Mouse (Mus musculus) MEL (cell line): ENCODE results near the gene Mob3b. TPM values are rescaled to one million over a fixed set of nuclear protein-coding genes. Genes with fewer than 3 reads are reported as not detected.

Source experiments
- DNase-seq: peaks from one replicate; pipeline ENCODE4 v3.0.0; 2011; ENCODE audit warnings: low read depth, low spot score
- H3K27ac ChIP-seq: 2 replicates; pipeline ENCODE4 v1.5.1; 2012; ENCODE audit warnings: low read depth, mild to moderate bottlenecking, control low read depth, low read length, moderate library complexity; ENCODE audit not compliant: control insufficient read depth
- H3K27me3 ChIP-seq, 2 experiments: fragments of 150-350 bp in 1 of 2; sonication (generic) in 1 of 2; 2 replicates each; pipeline ENCODE4 v1.6.1; 2012; ENCODE audit warnings: low read length in 2 of 2, mild to moderate bottlenecking in 2 of 2, improper control_type of control experiment in 1 of 2, moderate library complexity in 1 of 2; ENCODE audit not compliant: insufficient read depth in 2 of 2, control insufficient read depth in 1 of 2
- H3K36me3 ChIP-seq, 2 experiments: 2 replicates each; pipeline ENCODE4 v1.6.1; 2012 to 2014; ENCODE audit warnings: low read length in 2 of 2, improper control_type of control experiment in 1 of 2, inconsistent platforms in 1 of 2, mild to moderate bottlenecking in 1 of 2; ENCODE audit not compliant: insufficient read depth in 2 of 2, control insufficient read depth in 1 of 2
- H3K4me1 ChIP-seq, 2 experiments: fragments of 150-350 bp in 1 of 2; sonication (generic) in 1 of 2; 2 replicates each; pipeline ENCODE4 v1.6.1; 2012; ENCODE audit warnings: low read length in 2 of 2, improper control_type of control experiment in 1 of 2, mild to moderate bottlenecking in 1 of 2; ENCODE audit not compliant: insufficient read depth in 2 of 2, control insufficient read depth in 1 of 2
- H3K4me3 ChIP-seq, 2 experiments: fragments of 150-350 bp in 1 of 2; sonication (generic) in 1 of 2; 2 replicates each; pipeline ENCODE4 v1.5.1; 2012; ENCODE audit warnings: low read depth in 2 of 2, low read length in 2 of 2, mild to moderate bottlenecking in 2 of 2, moderate library complexity in 2 of 2, control low read depth in 1 of 2, improper control_type of control experiment in 1 of 2; ENCODE audit not compliant: control insufficient read depth in 1 of 2, insufficient read depth in 1 of 2
- H3K79me2 ChIP-seq: 2 replicates; pipeline ENCODE4 v1.6.1; 2012; ENCODE audit warnings: mild to moderate bottlenecking, low read length, moderate library complexity; ENCODE audit not compliant: control insufficient read depth, poor library complexity, insufficient read depth
- H3K9ac ChIP-seq: 2 replicates; pipeline ENCODE4 v1.6.1; 2012; ENCODE audit warnings: low read depth, mild to moderate bottlenecking, control low read depth, low read length, moderate library complexity; ENCODE audit not compliant: control insufficient read depth, poor library complexity, severe bottlenecking
- H3K9me3 ChIP-seq: fragments of 150-350 bp; sonication (generic); replicated peaks from 2 replicates; pipeline ENCODE4 v1.6.1; 2012; ENCODE audit warnings: mild to moderate bottlenecking, low read length, improper control_type of control experiment, moderate library complexity; ENCODE audit not compliant: insufficient read depth
- BHLHE40 ChIP-seq: IDR thresholded peaks from 2 replicates; pipeline ENCODE4 v1.6.1; 2012; ENCODE audit warnings: low read depth, mild to moderate bottlenecking, inconsistent platforms, low read length, improper control_type of control experiment, borderline replicate concordance
- CTCF ChIP-seq, 3 experiments: IDR thresholded peaks in 2 of 3; conservative IDR thresholded peaks in 1 of 3; 2 replicates each; pipeline ENCODE4 v1.5.1; 2011 to 2012; ENCODE audit warnings: low read length in 3 of 3, low read depth in 2 of 3, mild to moderate bottlenecking in 2 of 3, improper control_type of control experiment in 1 of 3, inconsistent platforms in 1 of 3, mixed read lengths in 1 of 3, moderate library complexity in 1 of 3; ENCODE audit not compliant: control insufficient read depth in 1 of 3, insufficient read depth in 1 of 3, poor library complexity in 1 of 3, severe bottlenecking in 1 of 3
- E2F4 ChIP-seq: IDR thresholded peaks from 2 replicates; pipeline ENCODE4 v1.6.1; 2011; ENCODE audit warnings: low read depth, low read length, improper control_type of control experiment, borderline replicate concordance
- EP300 ChIP-seq, 2 experiments: IDR thresholded peaks; 2 replicates each; pipeline ENCODE4 v1.6.1; 2011; ENCODE audit warnings: improper control_type of control experiment in 2 of 2, low read length in 2 of 2, low read depth in 1 of 2, mild to moderate bottlenecking in 1 of 2
- GATA1 ChIP-seq: IDR thresholded peaks from 2 replicates; pipeline ENCODE4 v1.6.1; 2011; ENCODE audit warnings: low read depth, low read length, improper control_type of control experiment
- KAT2A ChIP-seq: conservative IDR thresholded peaks from 2 replicates; pipeline ENCODE4 v1.6.1; 2012; ENCODE audit warnings: low read depth, low read length, improper control_type of control experiment, inconsistent platforms
- MAZ ChIP-seq: IDR thresholded peaks from 2 replicates; pipeline ENCODE4 v1.6.1; 2012; ENCODE audit warnings: low read depth, mild to moderate bottlenecking, inconsistent platforms, low read length, improper control_type of control experiment
- MEF2A ChIP-seq: IDR thresholded peaks from 2 replicates; pipeline ENCODE4 v1.6.1; 2014; ENCODE audit warnings: low read depth, mild to moderate bottlenecking, inconsistent platforms, low read length, improper control_type of control experiment; ENCODE audit not compliant: poor library complexity, insufficient replicate concordance, severe bottlenecking; ENCODE audit errors: extremely low read depth
- MYB ChIP-seq: IDR thresholded peaks from 2 replicates; pipeline ENCODE4 v1.6.1; 2011; ENCODE audit warnings: mild to moderate bottlenecking, low read depth, low read length, improper control_type of control experiment
- NRF1 ChIP-seq: IDR thresholded peaks from 2 replicates; pipeline ENCODE4 v1.6.1; 2014; ENCODE audit warnings: low read depth, mild to moderate bottlenecking, inconsistent platforms, low read length, improper control_type of control experiment, moderate library complexity; ENCODE audit not compliant: poor library complexity, insufficient read depth, severe bottlenecking
- POLR2A ChIP-seq, 2 experiments: IDR thresholded peaks; 2 replicates each; pipeline ENCODE4 v1.6.1; 2011 to 2012; ENCODE audit warnings: low read length in 2 of 2, mild to moderate bottlenecking in 2 of 2, control low read depth in 1 of 2, improper control_type of control experiment in 1 of 2, low read depth in 1 of 2, moderate library complexity in 1 of 2; ENCODE audit not compliant: control insufficient read depth in 1 of 2, insufficient read depth in 1 of 2, poor library complexity in 1 of 2
- RCOR1 ChIP-seq: IDR thresholded peaks from 2 replicates; pipeline ENCODE4 v1.6.1; 2012; ENCODE audit warnings: low read depth, mild to moderate bottlenecking, inconsistent platforms, low read length, improper control_type of control experiment
- UBTF ChIP-seq: IDR thresholded peaks from 2 replicates; pipeline ENCODE4 v1.6.1; 2012; ENCODE audit warnings: low read depth, mild to moderate bottlenecking, inconsistent platforms, low read length, improper control_type of control experiment, moderate library complexity, borderline replicate concordance; ENCODE audit not compliant: insufficient read depth
- USF1 ChIP-seq: IDR thresholded peaks from 2 replicates; pipeline ENCODE4 v1.6.1; 2014; ENCODE audit warnings: low read depth, mild to moderate bottlenecking, inconsistent platforms, low read length, improper control_type of control experiment, moderate library complexity
- ZC3H11A ChIP-seq: IDR thresholded peaks from 2 replicates; pipeline ENCODE4 v1.6.1; 2012; ENCODE audit warnings: low read depth, mild to moderate bottlenecking, inconsistent platforms, low read length, improper control_type of control experiment
- ZNF384 ChIP-seq: IDR thresholded peaks from 2 replicates; pipeline ENCODE4 v1.6.1; 2012; ENCODE audit warnings: low read depth, mild to moderate bottlenecking, inconsistent platforms, low read length, improper control_type of control experiment
- polyA plus RNA-seq, 2 experiments: library from polyadenylated mRNA; stranded (reverse) in 1 of 2; unstranded in 1 of 2; fragments of >175 nt in 1 of 2; fragments of >200 nt in 1 of 2; gene quantifications; 2 replicates each; pipeline versions ENCODE4 v1.2.1 to v1.2.4; 2012; ENCODE audit warnings: low replicate concordance in 2 of 2, low read depth in 1 of 2; ENCODE audit not compliant: insufficient read length in 2 of 2, insufficient read depth in 1 of 2, missing spikeins in 1 of 2
- total RNA-seq: library from RNA; depleted of rRNA; stranded (reverse); fragments of 300-350 nt; gene quantifications from 2 replicates; pipeline ENCODE4 v1.2.3, GENCODE M21; 2012

Mob3b gene
- total and polyA plus RNA-seq, 3 experiments: 3.8 to 4.2 TPM; not detected in 1

- TF ChIP-seq MEF2A (no peak), CTCF (IDR thresholded peaks at IDR 0.05 in 2 of 3, conservative IDR thresholded peaks at IDR 0.05 in 1 of 3; ENCODE audit: control insufficient read depth in 1 of 3, insufficient read depth in 1 of 3, low read depth in 2 of 3, low read length in 3 of 3, poor library complexity in 1 of 3, severe bottlenecking in 1 of 3) (no peak), MAZ (no peak), NRF1 (no peak), USF1 (no peak), KAT2A (no peak)
- peaks cover 0 to 32% of the 10 kb centered on the region in 2 experiments; a peak in 2 of 4 replicates for H3K36me3 ChIP-seq
- no peaks in the 10 kb centered on the region for H3K9me3 ChIP-seq
- H3K9ac ChIP-seq: no peak overlapping the region
- no peak for DNase-seq
- H3K4me1 ChIP-seq: peaks cover 12 to 24% of the 10 kb centered on the region in 2 experiments
- H3K27ac ChIP-seq: no peak overlapping the region
- H3K79me2 ChIP-seq: no peaks in the 10 kb centered on the region
- H3K4me3 ChIP-seq: no peak overlapping the region
- no peaks in the 10 kb centered on the region for H3K27me3 ChIP-seq
Observed at GRCm38 (mm10) chr4:35133411-35133810, 23.9 kb downstream of the Mob3b start.

- no peak overlapping the region for H3K27ac ChIP-seq
- TF ChIP-seq UBTF: no peak
- no peak for TF ChIP-seq ZNF384
- no peak for TF ChIP-seq CTCF (IDR thresholded peaks at IDR 0.05 in 2 of 3, conservative IDR thresholded peaks at IDR 0.05 in 1 of 3; ENCODE audit: control insufficient read depth in 1 of 3, insufficient read depth in 1 of 3, low read depth in 2 of 3, low read length in 3 of 3, poor library complexity in 1 of 3, severe bottlenecking in 1 of 3)
- no peak for TF ChIP-seq EP300 (IDR thresholded peaks at IDR 0.05; ENCODE audit: low read depth in 1 of 2, low read length in 2 of 2)
- TF ChIP-seq RCOR1: no peak
- TF ChIP-seq POLR2A (IDR thresholded peaks at IDR 0.05; ENCODE audit: control insufficient read depth in 1 of 2, insufficient read depth in 1 of 2, low read depth in 1 of 2, low read length in 2 of 2, poor library complexity in 1 of 2): no peak
- TF ChIP-seq ZC3H11A: no peak
- TF ChIP-seq E2F4: no peak
- TF ChIP-seq BHLHE40: no peak
- no peak for TF ChIP-seq MYB
- no peak for TF ChIP-seq GATA1
- no peak for TF ChIP-seq MEF2A
- no peak for TF ChIP-seq USF1
- TF ChIP-seq MAZ: no peak
- no peaks in the 10 kb centered on the region for H3K79me2 ChIP-seq
- no peaks in the 10 kb centered on the region for H3K27me3 ChIP-seq
- no peak for DNase-seq
- H3K9me3 ChIP-seq: no peaks in the 10 kb centered on the region
- no peak overlapping the region for H3K9ac ChIP-seq
- peaks cover 8 to 9% of the 10 kb centered on the region in 2 experiments for H3K4me1 ChIP-seq
- H3K36me3 ChIP-seq: peaks cover 0 to 15% of the 10 kb centered on the region in 2 experiments; a peak in 2 of 4 replicates
- no peak overlapping the region for H3K4me3 ChIP-seq
Observed at GRCm38 (mm10) chr4:35131592-35131991, 25.7 kb downstream of the Mob3b start.
